Mouse (Mus musculus) lung, postnatal 14 days (tissue): Measurements from ENCODE around the gene Lair1.

Experiments used
- DNase-seq: peaks from one replicate; pipeline ENCODE4 v3.0.0; 2021

Gene Lair1

GRCm38 (mm10) chr7:3957387-3957786, 105.6 kb downstream of the Lair1 start:
- no peak for DNase-seq
